Mouse (Mus musculus) retina, postnatal 1 day (tissue): ENCODE measurements around the gene Maco1.

Experiments
- DNase-seq: peaks from one replicate; pipeline ENCODE4 v3.0.0-alpha.2; 2012

The Maco1 gene

GRCm38 (mm10) chr4:134769081-134769811 lies 83.9 kb downstream of the Maco1 start:
- no peak for DNase-seq

GRCm38 (mm10) chr4:134768226-134768888 lies 84.8 kb downstream of the Maco1 start:
- DNase-seq, result peak; percentile 22

GRCm38 (mm10) chr4:134767426-134768225 lies 85.5 kb downstream of the Maco1 start, which contains the start of gene Ldlrap1:
Gene Ldlrap1 (minus strand): TSS chr4:134768024.
- peak; percentile 80 for DNase-seq

- peak; percentile 51 for DNase-seq
Observed at GRCm38 (mm10) chr4:134766904-134767425, 86.2 kb downstream of the Maco1 start.

- DNase-seq, result no peak
Observed at GRCm38 (mm10) chr4:134766277-134766676, 86.9 kb downstream of the Maco1 start.

- no peak for DNase-seq
Observed at GRCm38 (mm10) chr4:134764333-134764732, 88.8 kb downstream of the Maco1 start.

- DNase-seq, result no peak
Observed at GRCm38 (mm10) chr4:134762360-134762759, 90.8 kb downstream of the Maco1 start.

GRCm38 (mm10) chr4:134760793-134761201 lies 92.3 kb downstream of the Maco1 start:
- DNase-seq, result peak; percentile 37

GRCm38 (mm10) chr4:134760281-134760680 lies 92.9 kb downstream of the Maco1 start:
- DNase-seq, result no peak

GRCm38 (mm10) chr4:134759564-134759963 lies 93.6 kb downstream of the Maco1 start:
- DNase-seq, result no peak

- DNase-seq, result no peak
Observed at GRCm38 (mm10) chr4:134758922-134759321, 94.2 kb downstream of the Maco1 start.

GRCm38 (mm10) chr4:134758367-134758766 lies 94.8 kb downstream of the Maco1 start:
- no peak for DNase-seq

GRCm38 (mm10) chr4:134756953-134757352 lies 96.2 kb downstream of the Maco1 start:
- peak; percentile 17 for DNase-seq

GRCm38 (mm10) chr4:134754941-134755340 lies 98.2 kb downstream of the Maco1 start:
- DNase-seq, result no peak

GRCm38 (mm10) chr4:134754371-134754770 lies 98.8 kb downstream of the Maco1 start:
- DNase-seq, result no peak

GRCm38 (mm10) chr4:134753516-134754261 lies 99.5 kb downstream of the Maco1 start:
- peak; percentile 59 for DNase-seq

- DNase-seq, result no peak
Observed at GRCm38 (mm10) chr4:134752911-134753426, 100.2 kb downstream of the Maco1 start.
